Mouse (Mus musculus): ENCODE results near the gene Gdap1l1.
A peak's percentile ranks its signal among the peaks of the same experiment; 100 is the strongest.
"Not testable (repeated sequence)": the region's sequence is repeated elsewhere in the genome, so short reads cannot be mapped to it uniquely, and the experiment has no call there.

Gene Gdap1l1

GRCm38 (mm10) chr2:163438246-163438618 is at the start of gene Gdap1l1:
TSS of gene Gdap1l1 (plus strand) at chr2:163438476.
- DNase-seq (ENCODE audit: low spot score) = peak; percentile 76

- DNase-seq (ENCODE audit: low spot score) = no peak
These were observed 45.8 kb upstream of the Gdap1l1 start for GRCm38 (mm10) chr2:163392436-163392835.

GRCm38 (mm10) chr2:163393241-163393640 is 45.0 kb upstream of the Gdap1l1 start:
- DNase-seq (ENCODE audit: low spot score) = no peak

- DNase-seq (ENCODE audit: low spot score) = no peak
These were observed 44.3 kb upstream of the Gdap1l1 start for GRCm38 (mm10) chr2:163393976-163394375.

- DNase-seq (ENCODE audit: low spot score) = no peak
These were observed 43.3 kb upstream of the Gdap1l1 start for GRCm38 (mm10) chr2:163394977-163395376.

GRCm38 (mm10) chr2:163397071-163397470 is 41.2 kb upstream of the Gdap1l1 start:
- DNase-seq (ENCODE audit: low spot score) = no peak

- no peak for DNase-seq (ENCODE audit: low spot score)
These were observed 40.4 kb upstream of the Gdap1l1 start, which contains the start of gene Jph2 for GRCm38 (mm10) chr2:163397905-163398304. TSS of gene Jph2 (minus strand) at chr2:163397993.

- DNase-seq (ENCODE audit: low spot score) = no peak
These were observed 39.5 kb upstream of the Gdap1l1 start for GRCm38 (mm10) chr2:163398770-163399169.

GRCm38 (mm10) chr2:163399222-163399621 is 39.1 kb upstream of the Gdap1l1 start:
- no peak for DNase-seq (ENCODE audit: low spot score)

GRCm38 (mm10) chr2:163401221-163401620 is 37.1 kb upstream of the Gdap1l1 start:
- DNase-seq (ENCODE audit: low spot score) = peak; percentile 91

- no peak for DNase-seq (ENCODE audit: low spot score)
These were observed 34.0 kb upstream of the Gdap1l1 start for GRCm38 (mm10) chr2:163404037-163404815.

GRCm38 (mm10) chr2:163410211-163410610 is 28.1 kb upstream of the Gdap1l1 start:
- DNase-seq (ENCODE audit: low spot score) = no peak

- not testable (repeated sequence) for DNase-seq (ENCODE audit: low spot score)
These were observed 26.9 kb upstream of the Gdap1l1 start for GRCm38 (mm10) chr2:163411344-163411743.

- DNase-seq (ENCODE audit: low spot score) = no peak
These were observed 26.4 kb upstream of the Gdap1l1 start for GRCm38 (mm10) chr2:163411840-163412239.

- no peak for DNase-seq (ENCODE audit: low spot score)
These were observed 25.9 kb upstream of the Gdap1l1 start for GRCm38 (mm10) chr2:163412419-163412818.

- no peak for DNase-seq (ENCODE audit: low spot score)
These were observed 25.3 kb upstream of the Gdap1l1 start for GRCm38 (mm10) chr2:163412846-163413590.

- no peak for DNase-seq (ENCODE audit: low spot score)
These were observed 21.2 kb upstream of the Gdap1l1 start for GRCm38 (mm10) chr2:163417026-163417425.

GRCm38 (mm10) chr2:163417830-163418229 is 20.4 kb upstream of the Gdap1l1 start:
- DNase-seq (ENCODE audit: low spot score) = no peak

- DNase-seq (ENCODE audit: low spot score) = peak; percentile 30
These were observed 19.4 kb upstream of the Gdap1l1 start for GRCm38 (mm10) chr2:163418841-163419345.

- peak; percentile 99 for DNase-seq (ENCODE audit: low spot score)
These were observed 18.8 kb upstream of the Gdap1l1 start for GRCm38 (mm10) chr2:163419346-163420045.

- DNase-seq (ENCODE audit: low spot score) = no peak
These were observed 17.9 kb upstream of the Gdap1l1 start for GRCm38 (mm10) chr2:163420366-163420886.

Measured in layer of hippocampus, adult 11-12 months (tissue).